Mouse (Mus musculus): ENCODE measurements around the gene Rhog.
"Not testable (repeated sequence)": the region's sequence is repeated elsewhere in the genome, so short reads cannot be mapped to it uniquely, and the experiment has no call there.

Gene Rhog

DNA sequence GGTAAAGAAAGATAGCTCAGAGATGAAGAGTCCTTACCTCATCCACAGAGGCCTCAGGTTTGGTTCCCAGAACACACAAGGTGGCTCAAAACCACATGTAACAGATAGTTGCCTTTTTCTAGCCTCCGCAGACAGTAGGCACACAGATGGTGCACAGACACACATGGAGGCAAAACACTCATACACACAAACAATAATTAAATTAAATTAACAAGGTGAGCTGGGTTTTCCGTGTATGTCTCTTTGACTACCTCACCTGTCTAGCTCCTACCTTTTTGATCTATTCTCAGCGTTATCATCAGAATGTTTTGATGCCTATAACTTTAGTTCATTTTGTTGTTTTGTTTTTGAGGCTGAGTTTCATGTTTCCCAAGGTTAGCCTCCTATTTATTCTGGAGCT lies at the start of gene Rhog:
Rhog (minus strand) TSS at position 101 of the 400 bp plus-strand sequence.
- DNase-seq (ENCODE audit: low read depth): no peak

DNA sequence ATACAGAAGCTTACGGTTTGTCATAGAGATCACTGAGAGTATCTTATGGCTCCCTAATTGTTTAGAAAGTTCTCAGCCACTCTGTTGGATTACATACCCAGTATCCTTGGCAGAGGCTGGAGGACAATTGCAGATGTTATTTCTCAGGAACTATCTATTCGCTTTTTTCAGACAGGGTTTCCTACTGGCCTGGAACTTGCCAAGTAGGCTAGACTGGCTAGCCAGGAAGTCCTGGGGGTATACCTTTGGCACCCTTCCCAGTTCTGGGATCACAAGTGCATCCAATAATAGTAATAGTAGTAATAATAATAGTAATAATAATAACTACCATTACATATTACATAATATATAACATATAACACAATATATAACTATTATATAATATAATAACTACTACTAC lies 49.7 kb upstream of the Rhog start:
- no peak for DNase-seq (ENCODE audit: low read depth)

DNA sequence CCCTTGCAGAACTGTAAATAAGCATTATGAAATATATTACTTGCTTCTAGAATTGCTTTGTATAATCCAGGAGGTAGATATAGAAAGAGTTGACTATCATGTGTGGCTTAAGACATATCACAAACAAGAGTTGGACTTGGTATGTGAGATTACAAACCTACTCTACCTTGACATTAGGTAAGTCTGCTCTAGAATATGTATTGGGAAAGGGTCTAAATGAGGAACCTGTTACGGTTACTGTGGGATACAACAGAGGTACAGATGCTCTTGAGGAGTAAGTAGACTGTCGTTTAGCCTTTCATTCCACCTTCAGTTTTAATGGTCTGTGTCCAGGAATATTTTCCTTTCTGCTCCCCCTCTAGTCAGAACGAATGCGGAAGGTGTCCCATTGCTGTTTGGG lies 46.6 kb upstream of the Rhog start:
- no peak for DNase-seq (ENCODE audit: low read depth)

DNA sequence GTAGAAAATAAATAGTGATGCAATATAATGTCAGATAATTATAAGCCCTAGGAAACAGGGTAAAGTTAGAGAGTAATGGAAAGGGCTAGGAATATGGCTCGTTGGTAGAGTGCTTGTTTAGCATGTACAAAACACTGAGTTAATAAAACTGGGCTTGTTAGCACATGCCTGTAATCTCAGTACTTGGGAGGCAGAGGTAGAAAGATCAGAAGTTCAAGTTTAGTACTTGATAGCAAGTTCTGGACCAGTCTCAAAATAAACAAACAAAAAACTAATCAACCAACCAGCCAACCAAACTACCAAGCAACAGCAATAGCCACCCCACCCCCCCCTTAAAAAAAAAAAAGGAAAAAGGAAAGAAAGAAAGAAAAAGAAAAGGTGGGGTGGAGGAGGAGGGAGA lies 44.9 kb upstream of the Rhog start:
- DNase-seq (ENCODE audit: low read depth): no peak

DNA sequence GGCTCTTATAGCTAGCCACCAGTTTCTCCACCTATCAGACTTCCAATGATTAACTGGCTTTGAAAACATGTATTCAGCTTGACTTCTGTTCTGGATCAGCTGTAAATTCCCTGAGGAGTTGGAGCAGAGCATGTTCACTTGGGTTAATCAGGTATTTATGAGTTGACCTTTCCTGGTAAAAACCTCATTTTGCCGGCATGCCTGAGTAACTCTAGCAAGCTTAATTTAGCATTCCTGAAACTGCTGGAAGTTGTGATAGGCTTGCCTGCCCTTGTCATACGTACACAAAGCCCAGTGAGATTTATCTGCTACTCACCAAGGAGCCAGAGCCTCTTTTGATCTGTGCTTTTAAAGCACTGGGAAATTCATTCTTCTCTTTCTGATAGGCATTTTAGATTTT lies 37.4 kb upstream of the Rhog start:
- no peak for DNase-seq (ENCODE audit: low read depth)

DNA sequence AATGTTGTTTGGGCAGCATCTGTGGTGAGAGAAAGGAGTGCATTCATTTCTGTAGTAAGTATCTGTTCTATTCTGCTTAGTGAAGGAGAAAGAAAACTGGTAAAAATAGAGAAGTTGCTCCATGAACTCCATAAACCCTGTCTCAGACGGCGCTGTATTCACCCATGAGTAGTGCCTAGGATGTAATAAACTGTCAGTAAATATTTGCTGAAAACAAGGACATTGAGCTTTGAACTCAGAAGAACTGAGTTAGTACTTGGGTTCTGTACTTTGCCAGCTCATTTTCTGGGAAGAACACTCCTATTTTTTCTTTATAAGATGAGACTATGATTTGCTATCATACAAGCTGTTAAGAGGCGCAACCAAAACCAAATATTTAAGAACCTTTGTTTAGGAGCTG lies 36.4 kb upstream of the Rhog start:
- DNase-seq (ENCODE audit: low read depth): no peak

DNA sequence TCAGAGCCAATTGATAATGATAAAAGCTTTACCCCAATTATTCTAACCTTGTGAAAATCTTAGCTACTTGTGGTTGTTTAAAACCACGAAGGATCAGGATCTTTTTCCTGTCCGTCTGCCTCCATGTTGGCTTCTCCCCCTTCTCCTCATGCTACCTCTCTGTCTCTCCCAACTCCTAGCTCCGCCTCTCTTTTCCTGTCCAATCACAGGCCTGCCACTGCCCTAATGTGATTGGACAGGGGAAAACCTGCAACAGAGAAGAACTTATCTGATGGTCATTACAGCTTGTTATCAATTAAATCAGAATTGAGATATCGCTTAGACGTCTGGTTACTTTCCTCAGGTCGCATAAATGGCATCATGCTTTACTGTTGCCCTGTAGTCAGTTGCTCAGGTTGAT lies 33.6 kb upstream of the Rhog start:
- no peak for DNase-seq (ENCODE audit: low read depth)

DNA sequence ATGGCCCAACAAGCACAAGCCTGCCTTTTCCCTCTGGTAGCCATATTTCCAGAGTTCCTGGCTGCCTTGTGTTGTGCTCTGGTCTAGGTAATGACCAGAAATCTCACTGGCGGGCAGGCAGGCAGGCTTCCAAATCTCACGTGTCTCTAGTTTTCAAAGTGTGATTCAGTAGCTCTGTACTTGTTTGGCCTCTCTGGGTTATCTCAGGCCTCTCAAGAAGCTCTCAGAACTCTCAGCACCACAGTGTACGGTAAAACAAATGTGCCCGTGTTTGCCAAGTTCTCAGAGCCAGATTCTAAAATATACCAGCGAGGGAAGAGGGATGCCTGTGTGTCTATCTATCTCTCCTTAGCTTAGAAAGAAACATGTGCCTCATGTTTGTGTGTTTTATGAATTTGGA lies 26.4 kb upstream of the Rhog start:
- no peak for DNase-seq (ENCODE audit: low read depth)

DNA sequence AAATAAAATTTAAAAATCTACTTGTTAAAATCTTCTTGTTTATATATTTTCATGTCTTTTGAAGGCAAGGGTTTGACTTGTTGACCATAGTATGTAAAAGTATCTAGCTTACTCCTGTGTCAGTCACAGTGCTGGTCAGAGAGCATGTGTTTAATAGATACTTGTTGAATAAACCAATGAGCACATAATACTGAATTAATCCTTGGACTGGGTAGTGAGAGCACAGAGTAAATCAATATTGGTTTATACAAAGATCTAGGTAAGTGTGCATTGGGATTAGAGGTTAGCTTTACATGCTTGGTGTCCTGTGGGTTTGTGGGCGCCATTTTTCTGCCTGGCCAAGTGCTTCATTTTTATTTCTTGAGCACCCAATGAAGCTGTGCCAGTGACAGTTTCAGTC lies 25.5 kb upstream of the Rhog start:
- DNase-seq (ENCODE audit: low read depth): no peak

DNA sequence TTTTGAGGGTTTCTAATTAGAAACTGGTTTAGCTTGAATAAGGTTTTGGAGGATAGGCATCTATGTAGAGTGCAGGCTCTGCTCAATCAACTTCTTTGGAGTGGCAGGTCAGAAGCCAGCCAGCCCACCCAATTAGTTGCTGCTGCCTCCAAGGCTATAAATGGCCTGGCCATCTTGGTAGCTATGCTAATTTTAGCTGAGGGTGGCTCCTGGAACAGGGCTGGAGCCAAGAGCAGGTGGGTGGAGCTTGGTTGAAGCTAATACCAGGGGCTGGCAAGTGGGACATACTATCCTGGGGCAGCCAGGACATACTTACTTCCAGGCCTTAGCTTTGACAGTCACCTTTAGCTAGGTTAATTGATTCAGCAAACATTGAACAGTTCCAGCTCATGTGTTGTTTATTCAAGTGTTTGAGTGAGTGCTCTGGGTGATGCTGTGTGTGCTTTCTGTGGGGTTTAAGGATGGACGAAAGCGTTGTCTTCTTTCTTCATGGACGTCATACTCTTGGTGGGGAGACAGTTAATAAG lies 16.6 kb upstream of the Rhog start:
- no peak for DNase-seq (ENCODE audit: low read depth)

DNA sequence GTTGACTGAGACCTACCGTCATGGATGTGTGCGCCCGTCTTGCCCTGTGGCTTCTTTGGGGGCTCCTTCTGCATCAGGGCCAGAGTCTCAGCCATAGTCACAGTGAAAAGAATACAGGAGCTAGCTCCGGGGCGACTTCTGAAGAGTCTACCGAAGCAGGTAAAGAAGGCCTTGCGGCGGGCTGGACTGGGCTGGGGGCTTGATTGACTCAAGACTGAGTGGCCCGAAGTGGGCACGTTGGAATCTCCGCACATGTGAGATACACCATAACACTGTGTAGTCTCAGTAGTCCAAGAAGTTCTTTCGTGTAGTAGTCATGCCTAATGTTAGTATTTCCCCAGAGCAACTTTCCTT lies 12.5 kb upstream of the Rhog start:
- no peak for DNase-seq (ENCODE audit: low read depth)

DNA sequence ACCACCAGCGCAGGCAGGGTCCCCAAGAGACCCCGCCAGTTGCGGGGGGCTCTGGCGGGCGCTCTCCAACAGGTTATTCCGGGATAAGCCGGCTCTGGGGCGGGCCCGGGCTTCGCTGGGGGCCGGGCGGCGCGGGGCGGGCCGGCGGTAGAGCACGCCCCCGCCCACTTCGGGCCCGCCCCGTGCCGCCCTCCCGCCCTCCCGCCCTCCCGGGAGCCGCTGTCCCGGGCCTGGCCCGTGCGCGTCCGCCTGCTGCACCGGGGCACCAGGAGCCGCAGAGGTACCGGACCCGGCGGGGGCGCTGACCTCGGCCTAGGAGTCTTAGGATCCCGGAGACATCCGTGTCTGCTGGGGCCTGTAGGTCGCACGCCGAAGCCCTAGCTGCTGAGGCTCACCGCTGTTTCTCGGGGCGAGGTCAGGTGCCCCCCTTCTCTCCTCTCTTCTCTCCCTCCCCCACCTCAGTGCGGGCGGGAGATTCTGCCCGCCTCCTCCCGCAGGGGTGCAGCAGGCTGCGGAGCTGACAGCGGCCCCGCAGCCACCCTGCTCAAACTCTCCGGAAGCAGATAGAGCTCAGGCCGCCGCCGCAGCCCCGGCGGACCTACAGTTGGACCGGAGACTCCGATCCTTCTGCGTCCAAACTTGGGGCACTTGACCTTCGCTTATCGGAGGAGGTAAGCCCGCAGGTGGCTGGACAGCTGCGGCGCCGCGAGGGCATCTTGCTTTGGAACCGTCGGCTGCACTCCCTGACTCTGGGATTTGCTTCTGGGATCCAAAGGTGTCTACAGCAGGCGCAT lies 11.9 kb upstream of the Rhog start, which contains the start of gene Stim1:
Stim1 (plus strand) TSS at position 206 of the 794 bp plus-strand sequence.
- DNase-seq (ENCODE audit: low read depth): no peak

DNA sequence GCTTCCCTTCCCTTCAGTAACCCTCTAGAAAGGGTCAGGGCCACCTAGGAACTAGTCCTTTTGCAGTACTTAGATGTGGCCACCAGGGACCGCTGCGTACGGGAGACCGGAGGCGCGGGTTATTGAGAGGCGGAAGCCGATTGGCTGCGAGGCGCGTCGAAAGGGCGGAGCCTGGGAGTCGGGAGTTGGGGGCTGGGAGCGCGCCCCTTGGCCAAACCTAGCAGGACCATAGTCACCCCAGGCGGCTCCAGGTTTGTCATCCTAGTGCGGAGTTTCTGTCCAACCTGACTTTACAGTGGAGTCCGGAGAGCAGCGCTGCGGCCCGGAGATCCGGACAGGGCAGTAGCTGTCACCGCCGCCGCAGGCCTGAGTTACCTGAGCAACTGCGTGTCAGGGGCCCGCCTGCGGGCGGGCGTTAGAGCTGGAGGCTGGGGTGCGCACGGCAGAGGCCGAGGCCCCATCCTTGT lies 11.3 kb upstream of the Rhog start:
- peak; percentile 90 for DNase-seq (ENCODE audit: low read depth)

DNA sequence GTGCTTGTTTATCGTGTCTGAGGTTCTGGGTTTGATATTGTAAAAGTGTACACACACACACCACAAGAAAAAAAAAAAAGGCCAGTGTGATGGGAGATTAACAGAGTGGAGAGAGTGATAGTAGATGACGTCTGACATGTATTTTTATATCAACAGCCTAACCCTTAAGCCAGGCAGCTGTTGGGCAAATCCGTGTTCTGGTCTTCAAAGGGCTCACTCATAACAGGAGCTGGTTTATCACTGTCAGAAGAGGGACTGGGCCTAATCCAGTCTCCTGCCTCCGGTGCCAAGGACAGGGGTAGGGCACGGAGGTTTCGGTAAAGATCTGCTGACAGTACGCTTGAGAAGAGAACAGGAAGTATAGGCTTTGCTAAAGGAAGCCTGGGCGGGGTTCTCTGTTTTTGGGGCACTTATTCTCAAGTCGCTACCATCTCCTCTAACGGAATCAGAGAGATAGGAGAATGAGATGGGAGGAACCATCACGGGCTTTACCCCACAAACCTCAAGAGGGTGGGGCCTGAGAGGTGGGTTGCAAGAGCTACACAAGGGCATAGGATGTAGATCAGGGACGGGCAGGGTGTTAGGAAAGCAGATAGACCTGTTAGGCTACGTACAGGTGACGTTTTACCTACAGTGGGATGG lies 10.7 kb upstream of the Rhog start:
- DNase-seq (ENCODE audit: low read depth): no peak

DNA sequence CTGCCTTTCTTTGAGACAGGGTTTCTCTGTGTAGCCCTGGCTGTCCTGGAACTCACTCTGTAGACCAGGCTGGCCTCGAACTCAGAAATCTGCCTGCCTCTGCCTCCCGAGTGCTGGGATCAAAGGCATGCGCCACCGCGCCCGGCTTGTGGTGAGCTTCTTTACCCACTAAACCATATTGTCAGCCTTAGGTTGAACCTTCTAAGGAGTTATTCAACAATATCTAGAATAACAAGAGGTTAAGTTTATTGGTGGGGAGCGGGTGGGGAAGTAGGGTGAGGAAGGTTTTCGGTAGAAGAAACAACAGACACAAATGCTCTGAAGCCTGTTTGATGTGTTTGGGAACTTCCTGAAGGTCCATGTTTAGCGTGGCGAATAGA lies 10.2 kb upstream of the Rhog start:
- DNase-seq (ENCODE audit: low read depth): not testable (repeated sequence)

DNA sequence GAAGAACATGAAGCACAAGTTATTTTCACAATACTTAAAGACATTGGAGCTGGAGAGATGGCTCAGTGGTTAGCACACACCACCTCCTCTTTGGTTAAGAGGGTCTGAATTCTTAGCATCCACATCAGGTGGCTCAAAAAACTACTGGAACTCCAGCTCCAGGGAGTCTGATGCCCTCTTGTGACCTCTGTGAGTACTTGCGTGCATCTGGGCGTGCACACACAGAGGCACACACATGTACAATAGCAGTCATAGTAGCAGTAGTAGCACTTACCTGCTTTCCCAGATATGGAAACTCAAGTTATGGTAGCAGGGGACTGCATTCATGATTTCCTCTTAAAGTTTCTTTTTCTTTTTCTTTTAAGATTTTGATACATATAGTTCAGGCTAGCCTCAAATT lies 7.2 kb upstream of the Rhog start:
- no peak for DNase-seq (ENCODE audit: low read depth)

DNA sequence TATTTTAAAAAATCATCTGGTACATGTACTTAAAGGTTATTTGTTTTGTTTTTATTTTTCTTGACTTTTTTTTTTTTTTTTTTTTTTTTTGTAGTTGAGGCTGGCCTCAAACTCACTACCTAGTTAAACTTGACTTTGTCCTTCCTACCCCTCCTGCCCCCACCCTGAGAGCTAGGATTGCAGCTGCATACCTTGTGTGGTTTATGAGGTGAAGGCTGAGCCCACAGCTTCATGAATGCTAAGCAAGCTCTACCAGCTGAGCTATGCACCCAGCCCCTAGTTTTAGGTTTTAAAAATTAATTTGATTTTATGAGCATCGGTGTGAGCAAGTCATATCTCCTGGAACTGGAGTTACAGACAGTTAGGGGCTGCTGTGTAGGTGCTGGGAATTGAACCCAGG lies 4.7 kb upstream of the Rhog start:
- no peak for DNase-seq (ENCODE audit: low read depth)

DNA sequence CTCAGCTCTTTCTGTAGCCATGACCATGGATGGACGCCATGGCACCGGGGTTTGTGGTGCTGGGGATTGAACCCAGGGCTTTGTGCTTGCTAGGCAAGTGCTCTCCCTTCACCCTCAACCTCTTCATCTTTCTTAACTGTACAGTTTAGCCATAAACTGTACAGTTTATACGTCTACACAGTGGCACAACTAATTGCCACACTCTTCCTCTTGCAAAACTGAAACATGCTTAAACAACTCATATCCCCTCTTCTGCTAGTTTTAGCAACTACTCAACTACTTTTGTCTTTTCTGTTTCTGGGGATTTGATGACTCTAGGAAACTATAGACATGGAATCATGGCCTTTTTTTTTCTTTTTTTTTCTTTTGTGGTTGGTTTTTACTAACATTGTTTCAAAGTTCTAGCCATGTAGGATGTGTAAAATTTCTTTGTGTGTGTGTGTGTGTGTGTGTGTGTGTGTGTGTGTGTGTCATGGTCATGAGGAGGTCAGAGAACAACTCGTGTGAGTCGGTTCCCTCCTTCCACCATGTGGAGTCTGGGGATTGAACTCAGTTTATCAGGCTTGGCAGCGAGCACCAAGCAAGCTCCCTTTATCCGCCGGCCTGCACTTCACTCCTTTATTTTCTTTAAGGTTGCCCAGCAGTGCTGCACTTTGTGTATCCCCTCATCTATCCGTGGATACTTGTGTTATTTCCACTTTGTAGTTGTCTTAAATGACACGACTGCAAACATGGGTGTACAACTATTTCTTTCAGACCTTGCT lies 4.0 kb upstream of the Rhog start:
- DNase-seq (ENCODE audit: low read depth): no peak

DNA sequence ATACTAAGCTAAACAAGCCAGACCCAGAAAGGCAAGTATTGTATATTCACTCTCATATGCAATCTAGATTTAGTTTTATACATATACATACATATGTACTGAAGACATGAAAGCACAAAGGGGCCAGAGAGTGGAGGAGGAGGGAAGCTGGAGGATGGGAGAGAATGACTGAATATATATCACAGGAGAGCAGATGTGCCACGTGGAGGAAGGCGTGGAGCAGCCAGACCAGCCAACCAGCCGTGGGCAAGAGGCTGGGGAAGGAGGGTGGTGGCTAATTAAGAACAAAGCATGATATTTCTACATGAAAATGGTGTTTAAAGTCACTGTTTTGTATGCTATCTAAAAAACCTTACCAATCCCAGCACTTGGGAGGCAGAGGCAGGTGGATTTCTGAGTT lies 2.9 kb upstream of the Rhog start:
- DNase-seq (ENCODE audit: low read depth): no peak

DNA sequence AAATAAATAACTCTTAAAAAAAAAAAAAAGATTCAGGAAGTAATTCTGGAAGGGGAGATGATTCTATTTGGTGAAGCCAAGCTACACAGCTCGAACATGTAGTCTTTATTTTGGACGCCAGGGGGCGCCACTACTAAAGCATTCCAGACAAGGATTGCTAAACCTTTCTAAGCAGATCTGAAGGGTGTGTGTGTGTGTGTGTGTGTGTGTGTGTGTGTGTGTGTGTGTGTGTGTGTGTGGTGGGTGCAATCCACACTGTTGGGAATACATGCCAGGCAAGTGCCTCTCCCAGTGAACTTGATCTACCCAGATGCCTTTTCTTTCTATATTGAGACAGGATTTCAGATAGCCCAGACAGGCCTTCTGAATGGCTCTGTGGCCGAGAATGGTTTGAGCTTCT lies 2.3 kb upstream of the Rhog start:
- DNase-seq (ENCODE audit: low read depth): peak; percentile 72

DNA sequence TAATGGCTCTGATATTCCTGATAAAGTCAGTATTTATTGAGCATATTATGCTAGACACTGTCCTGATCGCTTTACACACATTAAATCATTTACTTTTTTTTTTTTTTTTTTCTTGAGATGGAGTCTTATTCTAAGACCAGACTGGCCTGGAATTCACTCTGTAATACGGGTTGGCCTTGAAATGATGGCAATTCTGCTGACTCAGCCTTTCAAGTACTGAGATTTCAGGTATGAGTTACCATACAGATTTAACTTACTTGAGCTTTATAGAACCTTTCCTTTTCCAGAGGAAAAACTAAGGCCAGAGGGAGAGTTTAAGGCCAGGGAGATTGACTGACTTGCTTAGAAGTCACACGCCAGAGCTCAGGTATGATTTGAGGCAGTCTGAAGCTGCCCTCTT lies 782 bp upstream of the Rhog start:
- DNase-seq (ENCODE audit: low read depth): no peak

DNA sequence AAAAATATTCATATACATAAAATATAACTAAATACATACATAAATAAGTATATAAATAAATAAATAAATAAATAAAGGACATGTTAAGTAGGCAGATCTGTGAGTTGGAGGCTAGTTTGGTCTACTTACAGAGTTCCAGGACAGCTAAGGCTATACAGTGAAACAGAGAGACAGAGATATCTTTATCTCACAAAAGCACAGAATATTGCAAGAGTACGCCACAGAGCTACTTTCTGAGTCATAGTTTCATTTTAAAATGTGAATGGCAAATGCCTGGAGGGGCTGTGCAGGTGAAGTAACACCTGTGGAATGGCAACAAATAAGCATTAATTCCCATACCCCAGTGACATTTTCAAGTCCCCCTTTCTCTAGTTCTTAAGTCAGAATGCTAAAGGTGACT lies 2.2 kb downstream of the Rhog start:
- DNase-seq (ENCODE audit: low read depth): no peak
